Mouse (Mus musculus): ENCODE data around the gene Cx3cr1.
A peak's percentile ranks its signal among the peaks of the same experiment; 100 is the strongest.
"Not testable (repeated sequence)": the region's sequence is repeated elsewhere in the genome, so short reads cannot be mapped to it uniquely, and the experiment has no call there.

Gene Cx3cr1

DNA sequence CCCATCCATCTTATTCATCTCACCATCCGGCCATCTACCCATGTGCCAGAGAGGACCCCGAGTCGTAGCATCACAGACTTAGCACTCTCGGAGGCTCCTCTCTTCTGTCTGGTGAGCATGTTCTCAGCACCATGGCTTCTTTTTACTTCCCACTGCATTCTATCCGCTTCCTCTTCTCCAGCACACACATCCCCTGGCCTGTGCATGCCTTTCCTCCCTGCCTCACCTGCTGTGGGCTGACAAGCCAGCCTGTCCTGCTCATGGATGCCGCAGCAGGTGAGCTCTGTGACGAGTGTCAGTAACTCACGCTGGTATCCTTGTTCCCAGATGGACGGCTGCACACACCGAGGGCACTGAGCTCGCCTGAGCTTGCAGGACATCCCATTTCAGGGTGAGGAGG is at the start of gene Cx3cr1:
Gene Cx3cr1 (minus strand): TSS at position 101 of the 400 bp plus-strand sequence.
- no peak for DNase-seq (ENCODE audit: low spot score in 2 of 2)

DNA sequence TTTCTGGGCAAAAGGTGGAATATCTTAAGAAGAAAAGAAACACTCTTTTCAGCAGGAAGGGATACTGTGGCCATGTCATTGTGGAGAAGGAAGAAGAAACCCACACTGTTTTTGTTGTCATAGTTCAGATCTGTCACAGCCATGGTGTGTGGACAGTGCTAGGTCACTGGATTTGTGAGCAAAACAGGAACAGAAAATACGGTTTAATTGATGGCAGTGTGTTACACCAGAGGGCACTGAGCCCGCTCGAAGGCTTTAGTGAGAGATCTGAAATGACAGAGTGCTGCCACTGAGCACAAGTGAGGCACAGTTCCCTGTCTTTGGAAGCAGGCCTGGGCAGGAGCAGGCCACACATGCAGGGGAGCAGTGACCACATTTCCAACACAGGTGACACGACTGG is 48.5 kb upstream of the Cx3cr1 start:
- DNase-seq (ENCODE audit: low spot score in 2 of 2): no peak

DNA sequence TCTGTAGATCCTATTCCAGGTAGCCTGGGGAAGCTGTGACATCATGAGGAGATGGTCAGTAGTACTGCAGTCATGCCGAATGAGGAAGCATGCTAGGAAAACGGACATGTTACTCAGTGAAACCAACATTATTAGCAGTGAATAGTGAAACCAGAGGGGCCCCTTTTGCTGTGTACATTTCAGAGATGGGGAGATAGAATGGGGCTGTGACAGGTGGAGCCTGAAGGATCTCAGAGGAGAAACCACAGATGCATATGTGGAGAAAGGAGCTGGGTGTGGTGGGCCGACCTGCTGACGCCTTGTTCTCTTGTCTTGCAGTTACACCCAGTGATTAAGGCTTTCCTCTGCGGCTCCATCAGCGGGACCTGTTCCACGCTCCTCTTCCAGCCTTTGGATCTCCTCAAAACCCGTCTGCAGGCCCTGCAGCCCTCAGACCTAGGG is 46.5 kb upstream of the Cx3cr1 start:
- DNase-seq (ENCODE audit: low spot score in 2 of 2): peak; percentile 52 to 58

DNA sequence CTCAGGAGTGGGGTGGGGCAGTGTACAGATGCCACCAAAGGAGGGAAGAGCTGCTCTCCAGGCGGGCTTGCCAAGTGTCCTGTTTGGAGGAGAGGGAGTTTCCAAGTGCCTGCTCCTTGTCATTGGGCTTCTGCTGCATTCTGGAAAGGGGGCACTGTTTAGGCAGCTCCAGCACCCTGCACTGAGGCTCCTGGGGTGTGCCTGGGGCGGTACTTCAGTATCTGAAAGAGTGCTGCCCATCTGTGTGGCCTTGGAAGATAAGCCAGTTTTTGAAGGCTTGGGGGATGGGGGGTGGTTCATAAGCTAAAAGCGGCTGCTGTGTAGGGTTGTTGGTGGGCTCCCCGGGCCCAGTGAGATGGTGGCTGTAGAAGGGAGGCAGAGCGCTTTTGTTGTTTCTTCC is 45.9 kb upstream of the Cx3cr1 start:
- DNase-seq (ENCODE audit: low spot score in 2 of 2): peak; percentile 73 to 78

DNA sequence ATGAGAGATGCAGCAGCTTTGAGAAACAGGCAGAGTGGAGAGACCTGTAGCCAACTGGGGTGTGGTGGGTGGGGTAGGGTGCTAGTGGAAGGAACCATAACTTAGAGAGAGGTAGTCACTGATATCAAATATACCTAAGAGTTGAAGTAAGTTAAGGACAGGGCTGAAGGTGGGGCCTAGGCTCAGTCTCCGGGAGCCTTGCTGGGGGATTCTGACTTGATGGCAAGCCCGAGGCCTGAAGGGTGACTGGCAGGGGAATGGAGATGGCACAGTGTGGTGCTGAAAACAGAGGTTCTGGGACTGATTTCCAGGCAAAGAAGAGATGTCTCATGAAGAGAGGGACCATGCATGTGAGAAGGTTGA is 45.1 kb upstream of the Cx3cr1 start:
- DNase-seq (ENCODE audit: low spot score in 2 of 2): peak; percentile 42 to 46

DNA sequence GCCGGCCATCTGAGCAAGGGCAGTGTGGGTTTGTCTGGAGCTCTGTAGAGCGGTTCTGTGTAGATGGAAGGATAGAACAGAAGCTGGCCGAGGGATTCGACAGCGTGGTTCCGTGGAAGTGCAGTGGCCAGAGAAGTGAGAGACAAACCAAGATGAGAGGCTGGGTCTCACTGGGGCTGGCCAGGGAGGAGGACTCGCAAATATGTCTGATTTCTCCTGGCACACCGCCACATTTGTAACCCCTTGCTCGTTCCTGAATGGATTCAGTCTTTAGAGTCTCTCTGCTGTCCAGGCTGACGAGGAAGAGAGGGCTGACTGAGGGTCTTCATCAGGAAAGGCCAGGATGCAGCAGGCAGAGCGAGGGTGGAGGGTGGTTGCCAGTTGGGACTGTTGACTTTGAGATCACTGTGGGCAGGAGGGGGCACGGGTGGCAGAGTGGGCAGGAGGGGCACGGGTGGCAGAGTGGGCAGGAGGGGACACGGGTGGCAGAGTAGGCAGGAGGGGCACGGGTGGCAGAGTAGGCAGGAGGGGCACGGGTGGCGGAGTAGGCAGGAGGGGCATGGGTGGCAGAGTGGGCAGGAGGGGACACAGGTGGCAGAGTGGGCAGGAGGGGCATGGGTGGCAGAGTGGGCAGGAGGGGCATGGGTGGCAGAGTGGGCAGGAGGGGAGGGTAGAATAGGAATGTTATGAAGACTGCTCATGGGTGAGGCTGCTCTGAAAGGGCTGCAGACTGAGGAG is 44.5 kb upstream of the Cx3cr1 start:
- peak in 1 of 2 experiments; percentile 36 for DNase-seq (ENCODE audit: low spot score in 2 of 2)

DNA sequence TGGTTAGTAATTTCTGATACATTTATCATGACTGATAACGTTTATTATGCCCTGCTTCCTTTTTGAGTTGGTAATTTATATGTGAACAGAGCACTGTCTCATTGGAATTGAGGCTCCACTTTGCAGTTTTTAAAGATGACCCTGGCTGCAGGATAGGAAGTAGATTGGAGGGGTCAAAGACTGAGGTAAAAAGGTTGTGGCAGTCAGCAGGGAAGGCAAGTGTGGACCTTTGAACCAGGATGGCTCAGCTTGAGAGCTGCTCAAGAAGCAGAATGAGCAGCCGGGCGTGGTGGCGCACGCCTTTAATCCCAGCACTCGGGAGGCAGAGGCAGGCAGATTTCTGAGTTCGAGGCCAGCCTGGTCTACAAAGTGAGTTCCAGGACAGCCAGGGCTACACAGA is 43.8 kb upstream of the Cx3cr1 start:
- DNase-seq (ENCODE audit: low spot score in 2 of 2): no peak

DNA sequence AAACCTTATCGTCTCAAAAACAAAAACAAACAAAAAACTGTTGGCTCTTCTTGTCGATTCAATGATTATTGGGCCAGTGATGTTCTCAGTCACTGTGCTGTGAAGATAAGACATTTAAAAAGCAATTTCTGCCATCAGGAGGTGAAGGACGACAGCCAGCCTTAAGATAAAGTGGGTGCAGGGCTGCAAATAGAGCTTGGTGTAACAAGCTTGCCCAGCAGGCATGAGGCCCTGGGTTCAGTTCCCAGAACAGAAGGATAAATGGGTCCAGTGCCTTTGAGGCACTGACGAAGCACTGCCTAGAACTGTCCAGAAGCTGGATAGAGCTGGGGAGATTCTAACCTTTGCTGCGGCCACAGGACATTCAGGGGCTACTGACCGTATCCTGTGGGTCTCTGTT is 42.8 kb upstream of the Cx3cr1 start:
- DNase-seq (ENCODE audit: low spot score in 2 of 2): no peak

DNA sequence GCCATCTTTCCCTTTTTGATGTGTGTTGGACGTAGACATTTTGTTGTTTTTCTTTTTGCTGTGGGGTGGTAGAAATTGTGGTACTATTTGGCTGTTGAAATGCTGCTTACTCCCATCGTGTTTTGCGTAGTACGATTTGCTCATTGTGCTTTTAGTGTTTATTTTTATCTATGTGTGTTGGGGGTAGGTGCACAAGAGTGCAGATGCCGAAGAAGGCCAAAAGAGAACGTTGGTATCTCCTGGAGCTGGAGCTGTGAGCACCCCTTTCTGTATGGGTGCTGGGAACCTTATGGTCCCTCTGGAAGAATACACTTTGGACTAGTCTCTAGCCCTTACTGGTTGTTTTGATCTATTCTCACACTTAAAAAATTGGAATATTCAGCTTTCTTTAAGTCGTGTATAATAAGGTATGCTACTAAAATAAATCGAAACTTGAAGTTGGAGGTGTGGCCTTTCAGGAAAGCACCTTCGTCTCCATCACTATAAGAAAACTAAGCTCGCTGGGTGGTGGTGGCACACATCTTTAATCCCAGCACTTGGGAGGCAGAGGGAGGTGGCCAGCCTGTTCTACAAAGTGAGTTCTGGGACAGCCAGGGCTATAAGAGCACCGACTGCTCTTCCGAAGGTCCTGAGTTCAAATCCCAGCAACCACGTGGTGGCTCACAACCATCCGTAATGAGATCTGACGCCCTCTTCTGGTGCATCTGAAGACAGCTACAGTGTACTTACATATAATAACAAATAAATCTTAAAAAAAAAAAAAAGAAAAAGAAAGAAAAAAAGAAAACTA is 41.7 kb upstream of the Cx3cr1 start:
- DNase-seq (ENCODE audit: low spot score in 2 of 2): no peak

DNA sequence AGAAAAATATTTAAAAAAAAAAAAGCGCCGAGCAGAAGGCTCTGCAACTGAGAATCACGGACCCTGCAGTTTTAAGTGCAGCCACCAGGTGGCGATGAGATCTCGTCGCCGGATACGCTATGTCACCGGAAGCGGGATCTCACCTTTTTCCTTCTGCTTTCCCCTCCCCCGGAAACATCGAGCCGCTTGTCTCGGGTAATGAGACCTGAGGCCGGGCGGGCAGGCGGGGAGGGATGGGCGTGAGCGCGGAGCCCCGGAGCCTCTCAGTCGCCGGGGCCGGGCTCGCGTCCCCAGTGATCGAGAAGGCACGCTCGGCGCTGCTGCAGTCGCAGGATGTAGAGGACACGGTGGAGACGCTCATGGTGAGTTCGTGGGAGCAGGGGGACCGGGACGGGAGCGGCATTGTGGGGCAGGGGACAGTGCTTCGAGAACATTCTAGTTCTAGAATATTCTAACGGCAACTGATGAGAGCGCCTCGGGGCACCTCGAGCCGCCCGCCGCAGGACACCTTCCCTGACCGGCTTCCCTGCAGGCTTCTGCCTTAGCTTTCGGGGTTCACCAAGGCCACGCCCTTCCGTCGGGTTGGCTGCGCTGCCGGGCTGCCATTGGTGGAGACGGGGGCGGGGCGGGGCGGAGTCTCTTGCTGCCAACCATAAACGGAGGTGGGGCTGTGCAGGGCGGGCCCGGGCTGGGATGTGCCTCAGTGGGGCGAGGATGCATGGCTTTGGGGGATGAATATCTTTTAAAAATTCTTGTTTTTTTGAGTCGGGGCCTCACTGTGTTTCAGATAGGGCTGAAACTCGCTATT is 40.7 kb upstream of the Cx3cr1 start, which contains the start of gene Slc25a38:
Gene Slc25a38 (plus strand): TSS at position 164 of the 808 bp plus-strand sequence.
- DNase-seq (ENCODE audit: low spot score in 2 of 2): peak; percentile 95 to 99

DNA sequence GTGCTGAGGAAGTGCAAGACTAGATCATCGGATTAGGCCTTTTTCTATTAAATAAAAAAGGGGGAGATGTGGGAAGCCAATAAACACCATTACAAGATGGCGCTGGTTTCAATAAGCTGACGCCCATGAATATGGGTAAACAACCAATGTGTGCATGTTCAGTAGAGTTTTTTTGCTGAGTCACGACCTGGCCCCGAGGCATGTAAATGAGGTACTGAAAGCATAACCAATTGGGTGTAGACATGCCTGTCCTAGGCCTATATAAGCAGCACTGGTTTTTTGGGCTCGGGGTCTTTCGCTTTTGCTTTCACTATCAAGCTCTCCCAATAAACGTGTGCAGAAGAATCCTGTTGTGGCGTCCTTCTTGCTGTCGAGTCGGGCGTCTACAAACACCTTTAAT is 39.3 kb upstream of the Cx3cr1 start:
- DNase-seq (ENCODE audit: low spot score in 2 of 2): not testable (repeated sequence)

DNA sequence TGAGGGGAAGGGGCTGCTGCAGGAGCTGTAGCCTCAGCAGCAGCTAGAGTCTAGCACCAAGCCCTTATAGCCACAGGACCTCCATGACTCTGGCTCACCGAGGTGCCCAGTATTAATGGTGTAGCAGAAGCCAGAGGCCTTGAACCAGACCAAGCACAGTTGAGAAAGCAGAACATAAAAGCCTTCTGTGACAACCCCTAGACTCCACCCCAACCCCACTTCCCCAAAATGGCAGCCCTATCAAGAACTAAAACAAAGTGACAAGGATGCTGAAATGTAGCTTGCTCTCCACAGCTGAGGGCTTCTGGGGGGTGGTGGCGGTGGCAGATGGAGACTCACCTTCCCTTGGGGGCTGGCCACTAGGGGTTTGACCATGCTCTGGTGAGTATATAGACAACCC is 31.5 kb upstream of the Cx3cr1 start:
- DNase-seq (ENCODE audit: low spot score in 2 of 2): no peak

DNA sequence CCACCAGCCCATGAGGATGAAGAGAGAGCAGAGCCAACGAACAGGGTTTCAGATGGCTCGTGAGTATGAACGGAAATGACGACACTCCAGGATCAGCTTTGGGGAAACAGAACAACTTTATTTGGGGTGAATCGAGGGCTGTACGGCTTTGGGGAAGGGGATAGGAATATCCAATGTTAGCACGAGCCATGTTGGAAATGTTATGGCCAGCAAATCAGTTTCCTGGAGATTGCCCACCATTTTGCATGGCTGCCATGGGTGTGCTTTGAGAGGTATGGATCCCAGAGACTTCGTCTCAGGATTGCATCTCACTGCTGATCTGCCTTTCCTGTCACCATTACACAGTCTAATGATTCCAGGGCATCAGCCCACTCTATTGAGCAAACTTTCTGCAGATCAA is 29.6 kb upstream of the Cx3cr1 start:
- DNase-seq (ENCODE audit: low spot score in 2 of 2): no peak

DNA sequence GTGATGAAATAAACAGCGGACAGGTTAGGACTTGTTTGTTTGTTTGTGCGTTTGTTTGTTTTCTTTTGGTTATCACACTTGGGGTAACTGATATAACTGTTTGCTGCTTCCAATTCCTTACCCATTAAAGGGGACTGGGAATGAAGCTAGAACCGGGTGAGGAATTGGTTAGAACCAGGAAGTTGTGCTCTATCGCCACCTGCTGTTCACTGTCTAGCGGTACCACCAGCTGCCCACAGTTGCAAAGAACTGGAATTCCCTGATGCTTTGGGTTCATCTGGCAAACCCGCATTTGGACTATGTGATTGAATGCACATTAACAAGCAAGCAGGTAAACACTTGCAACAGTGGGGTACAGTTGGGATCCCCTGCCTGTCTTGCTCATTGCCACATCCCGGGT is 29.0 kb upstream of the Cx3cr1 start:
- DNase-seq (ENCODE audit: low spot score in 2 of 2): peak; percentile 34 to 74

DNA sequence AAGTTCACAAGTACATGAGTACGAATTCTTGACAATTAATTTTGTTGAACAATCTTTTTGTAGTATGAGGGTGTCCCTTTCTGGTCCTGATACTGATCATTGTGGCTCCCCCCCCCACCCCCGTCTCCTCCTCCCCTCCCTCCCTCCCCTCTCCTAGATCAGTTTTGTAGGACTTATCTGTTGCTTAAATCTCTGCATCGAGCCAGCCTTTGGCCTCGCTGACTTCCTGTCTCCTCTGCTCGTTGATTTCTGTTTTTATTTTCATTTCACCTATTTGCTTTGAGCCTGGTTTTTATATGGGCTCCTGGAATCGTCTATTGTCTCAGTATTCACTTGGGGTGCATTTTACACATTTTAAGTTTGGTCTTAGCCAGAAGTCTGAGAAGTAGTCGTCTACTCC is 26.2 kb upstream of the Cx3cr1 start:
- no peak for DNase-seq (ENCODE audit: low spot score in 2 of 2)

DNA sequence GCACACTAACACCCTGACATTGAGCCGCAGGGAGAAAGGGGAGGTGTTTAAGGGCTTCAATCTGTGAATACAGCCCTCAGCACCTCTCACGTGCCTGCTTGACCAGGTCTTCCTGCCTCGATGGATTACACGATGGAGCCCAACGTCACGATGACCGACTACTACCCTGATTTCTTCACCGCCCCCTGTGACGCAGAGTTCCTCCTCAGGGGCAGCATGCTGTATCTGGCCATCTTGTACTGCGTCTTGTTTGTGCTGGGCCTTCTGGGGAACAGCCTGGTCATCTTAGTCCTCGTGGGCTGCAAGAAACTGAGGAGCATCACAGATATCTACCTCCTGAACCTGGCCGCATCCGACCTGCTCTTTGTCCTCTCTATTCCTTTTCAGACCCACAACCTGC is 24.0 kb upstream of the Cx3cr1 start:
- DNase-seq (ENCODE audit: low spot score in 2 of 2): no peak

DNA sequence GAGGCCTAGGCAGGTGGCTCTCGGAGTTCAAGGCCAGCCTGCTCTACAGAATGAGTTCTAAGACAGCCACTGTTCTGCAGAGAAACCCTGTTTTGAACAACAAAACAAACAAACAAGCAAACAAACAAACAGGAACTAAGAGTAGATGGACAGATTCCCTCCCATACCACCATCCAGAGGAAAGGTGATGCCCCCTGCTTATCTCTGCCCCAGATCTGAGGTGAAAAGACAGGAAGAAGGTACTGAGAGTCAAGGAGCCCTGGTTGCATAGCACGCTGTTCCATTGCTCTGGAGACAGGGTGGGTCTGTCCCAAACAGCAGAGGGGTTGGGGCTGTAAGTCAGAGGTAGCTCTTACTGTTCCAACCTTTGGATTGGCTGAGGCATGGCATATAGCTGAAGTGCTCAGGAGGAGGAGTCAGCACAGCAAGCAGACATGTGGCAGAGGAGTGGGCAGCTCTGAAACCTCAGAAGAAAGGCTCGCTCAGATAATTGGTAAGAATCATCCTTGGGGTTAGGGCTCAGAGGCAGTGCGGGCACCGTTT is 22.1 kb upstream of the Cx3cr1 start, which contains the start of gene Ccr8:
Gene Ccr8 (plus strand): TSS at position 419 of the 543 bp plus-strand sequence.
- no peak for DNase-seq (ENCODE audit: low spot score in 2 of 2)

DNA sequence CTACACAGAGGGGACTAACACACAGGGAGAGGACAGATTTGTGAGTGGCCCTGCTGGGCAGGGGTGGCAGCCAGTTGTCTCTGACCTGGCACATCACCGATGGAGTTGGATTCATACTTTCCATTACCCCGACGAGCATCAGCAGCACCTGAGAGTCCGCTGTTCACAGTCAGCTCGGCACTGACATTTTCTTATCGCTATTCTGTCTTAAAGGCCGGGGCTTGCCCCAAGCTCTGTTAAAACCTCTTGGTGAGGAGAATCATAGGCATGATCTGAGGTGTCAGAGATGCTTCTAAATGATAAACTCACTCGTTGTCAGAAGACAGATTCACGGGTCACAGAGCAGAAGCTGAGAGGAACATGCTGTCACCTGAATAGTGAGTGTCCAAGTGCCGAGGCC is 21.4 kb upstream of the Cx3cr1 start:
- DNase-seq (ENCODE audit: low spot score in 2 of 2): no peak

DNA sequence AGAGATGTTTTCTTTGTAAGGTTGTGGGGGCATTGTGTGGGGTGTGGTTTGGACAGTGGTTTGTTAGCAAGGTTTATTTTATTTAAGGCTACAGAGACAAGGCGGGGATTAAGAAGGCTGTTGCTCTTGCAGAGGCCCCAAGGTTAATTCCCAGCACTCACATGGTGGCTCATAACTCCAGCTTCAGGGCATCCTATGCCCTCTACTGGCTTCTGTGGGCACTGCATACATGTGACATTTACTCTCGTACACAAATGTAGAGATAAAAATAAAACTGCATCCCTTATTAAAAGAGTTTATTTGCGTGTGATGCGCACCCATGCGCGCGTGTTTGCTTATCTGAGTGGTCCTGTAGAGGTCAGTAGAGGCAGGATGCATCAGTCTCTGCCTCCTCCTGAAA is 19.4 kb upstream of the Cx3cr1 start:
- no peak for DNase-seq (ENCODE audit: low spot score in 2 of 2)

DNA sequence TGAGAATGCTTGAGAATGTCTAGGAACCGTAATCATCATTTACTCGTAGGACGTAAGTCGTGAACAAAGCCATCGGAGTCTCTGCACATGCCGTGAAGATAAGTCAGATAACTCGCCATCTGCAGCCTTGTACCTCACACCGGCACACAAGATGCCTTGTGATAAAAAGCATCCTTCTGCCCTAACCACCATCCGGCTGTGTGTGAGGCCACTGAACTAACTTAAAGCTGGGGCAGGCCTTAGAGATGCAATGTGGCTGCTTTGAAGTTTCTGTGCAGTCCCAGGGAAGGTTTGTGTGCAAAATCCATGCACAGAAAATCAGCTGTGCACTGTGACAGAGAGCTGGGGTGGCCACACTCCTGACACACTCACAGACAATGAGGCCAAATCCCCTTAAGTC is 14.7 kb upstream of the Cx3cr1 start:
- no peak for DNase-seq (ENCODE audit: low spot score in 2 of 2)

DNA sequence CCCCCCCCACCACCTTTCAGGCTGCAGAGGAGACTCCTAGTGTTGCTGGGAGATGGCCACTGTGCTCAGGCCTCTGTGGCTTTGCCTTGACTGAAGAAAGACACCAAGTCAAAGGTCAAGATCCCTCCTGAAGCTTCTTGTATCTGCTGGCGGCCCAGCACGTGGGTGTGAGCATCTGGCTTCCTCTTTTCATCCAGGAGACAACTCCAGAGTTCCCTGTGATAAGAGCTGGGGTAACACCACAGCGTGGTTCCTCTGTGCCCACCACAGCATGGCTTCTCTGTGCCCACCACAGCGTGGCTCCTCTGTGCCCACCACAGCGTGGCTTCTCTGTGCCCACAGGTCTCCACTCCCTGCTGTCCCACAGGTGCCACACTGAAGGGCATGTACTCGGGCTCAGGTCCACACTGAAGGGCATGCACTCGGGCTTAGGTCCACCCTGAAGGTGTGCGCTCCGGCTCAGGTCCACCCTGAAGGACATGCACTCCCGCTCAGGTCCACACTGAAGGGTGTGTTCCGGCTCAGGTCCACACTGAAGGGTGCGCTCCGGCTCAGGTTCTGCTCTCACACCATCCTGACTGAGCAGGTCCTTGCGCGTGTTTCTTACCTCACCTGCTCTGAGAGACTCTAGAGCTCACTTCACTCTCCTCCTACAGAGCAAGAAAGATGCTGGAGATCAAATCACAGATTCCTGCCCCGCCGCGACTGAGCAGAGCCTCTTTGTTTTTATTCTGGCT is 13.6 kb upstream of the Cx3cr1 start:
- DNase-seq (ENCODE audit: low spot score in 2 of 2): no peak

All from spleen, postnatal 10 days (tissue).